Mouse (Mus musculus) neutrophil, adult 5-6 weeks (primary cell): ENCODE data around the gene Sgpp2. TPM values are rescaled to one million over a fixed set of nuclear protein-coding genes. Genes with fewer than 3 reads are reported as not detected.

ENCODE experiments used
- ATAC-seq: fragments of 151-379, 151-347 bp; 2 replicates; pipeline ENCODE4 v1.8.0; 2017; ENCODE audit warnings: mild to moderate bottlenecking, moderate TSS enrichment; ENCODE audit not compliant: insufficient number of reproducible peaks, poor library complexity, low FRiP score, severe bottlenecking; ENCODE audit errors: extremely low read depth
- total RNA-seq: library from RNA; stranded (forward); fragments of 200-1000 nt; gene quantifications from 2 replicates; pipeline ENCODE4 v1.2.3, GENCODE M21; 2017

Gene Sgpp2
- total RNA-seq, 1 experiment from 2014 or later = 0.23 TPM

DNA sequence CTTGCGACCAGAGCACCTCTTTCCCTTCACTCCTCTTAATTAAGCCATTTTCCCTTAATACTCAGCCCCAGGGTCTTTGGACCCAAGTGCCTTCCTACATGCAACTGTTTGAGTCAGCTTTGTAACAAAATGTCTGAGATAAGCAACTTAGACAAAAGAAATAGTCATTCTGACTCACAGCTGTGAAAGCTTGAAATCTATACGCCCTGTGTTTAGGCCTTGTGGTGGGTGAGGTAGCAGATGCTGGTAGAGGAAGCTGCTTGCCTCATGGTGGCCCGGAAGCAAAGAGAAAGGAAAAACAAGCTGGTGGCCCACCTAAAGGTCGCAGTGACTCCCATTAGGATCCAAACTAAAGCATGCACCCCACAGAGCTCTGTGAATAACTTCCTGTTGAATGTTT is 77.7 kb downstream of the Sgpp2 start:
- ATAC-seq = no peak

GRCm38 (mm10) chr1:78388848-78389247 is 78.7 kb downstream of the Sgpp2 start:
- no peak for ATAC-seq

GRCm38 (mm10) chr1:78395191-78395735 is 85.1 kb downstream of the Sgpp2 start:
- ATAC-seq = no peak

GRCm38 (mm10) chr1:78395737-78396136 is 85.6 kb downstream of the Sgpp2 start:
- no peak for ATAC-seq

GRCm38 (mm10) chr1:78396320-78396913 is 86.3 kb downstream of the Sgpp2 start:
- ATAC-seq = no peak

DNA sequence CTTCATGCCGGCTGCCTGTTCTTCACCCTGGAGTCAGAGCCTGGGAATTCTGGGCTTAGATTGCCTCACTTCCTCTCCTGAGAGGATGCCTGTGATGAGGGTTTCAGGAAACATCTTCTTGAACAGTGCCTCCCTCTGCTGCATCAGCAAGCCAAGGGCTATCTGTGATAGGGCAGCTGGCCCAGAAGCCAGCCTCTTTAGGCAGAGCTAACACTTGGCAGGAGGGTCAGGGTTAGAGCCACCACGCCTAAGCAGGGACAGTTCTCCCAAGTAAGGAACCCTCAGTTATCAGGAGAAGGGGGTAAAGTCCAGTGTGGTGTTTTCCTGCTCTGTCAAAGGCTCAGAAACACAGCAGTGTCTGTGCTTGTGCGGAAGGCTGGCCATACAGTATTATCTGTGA is 89.6 kb downstream of the Sgpp2 start:
- no peak for ATAC-seq

DNA sequence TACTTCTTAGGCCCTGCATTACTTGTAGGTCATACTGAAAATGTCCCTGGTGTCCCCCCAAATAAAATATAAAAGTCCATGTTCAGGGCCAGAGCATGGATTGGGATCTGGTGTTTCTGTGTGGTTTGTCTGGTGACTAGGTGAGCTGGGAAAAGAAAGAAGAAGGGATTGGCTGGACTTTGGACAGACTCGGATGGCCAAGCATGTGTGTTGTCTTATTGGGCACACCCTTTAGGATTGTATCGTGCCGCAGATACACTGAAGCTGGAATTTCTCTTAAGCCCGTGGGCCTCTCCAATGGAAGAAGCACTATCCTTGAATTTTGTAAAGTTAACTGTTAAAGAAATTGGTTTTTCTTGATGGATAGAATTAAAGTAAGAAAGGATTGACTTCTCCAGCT is 91.3 kb downstream of the Sgpp2 start:
- no peak for ATAC-seq

DNA sequence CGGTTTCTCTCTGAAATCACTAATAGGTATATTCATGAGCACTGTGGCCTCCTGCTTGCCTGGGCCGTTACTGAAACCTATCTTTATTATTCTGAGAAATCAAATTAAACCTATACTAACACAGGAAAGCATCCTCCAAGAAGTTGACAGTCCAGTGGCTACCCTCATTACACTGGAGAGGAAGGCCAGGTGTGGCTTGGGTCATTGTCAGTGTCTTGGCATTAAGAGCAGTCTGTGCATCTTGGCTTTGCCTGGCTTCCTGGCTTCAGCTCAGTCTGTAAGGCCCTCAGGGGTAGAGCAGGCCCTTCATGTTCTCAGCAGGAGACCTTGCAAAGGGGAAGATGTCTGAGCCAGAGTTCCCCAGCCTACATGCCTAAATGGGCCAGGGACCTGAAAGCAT is 99.3 kb downstream of the Sgpp2 start:
- no peak for ATAC-seq

DNA sequence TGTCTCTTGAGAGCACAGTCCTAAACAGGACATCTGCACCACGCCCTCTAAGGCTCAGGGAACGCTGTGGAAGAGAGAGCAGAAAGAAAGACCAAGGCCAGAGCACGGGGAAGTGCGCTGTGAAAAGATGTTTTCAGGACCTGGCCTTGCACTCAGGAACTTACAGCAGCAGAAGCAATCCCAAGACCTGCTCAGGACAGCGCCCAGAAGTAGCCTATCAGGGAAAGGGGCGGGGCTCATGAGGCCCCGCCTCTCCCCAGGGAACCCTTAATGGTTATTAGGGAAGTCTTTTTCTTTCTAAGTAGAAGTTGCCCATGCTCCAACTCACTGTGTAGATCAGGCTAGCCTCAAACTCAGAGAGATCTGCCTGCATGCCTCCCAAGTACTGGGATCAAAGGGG is 102.5 kb downstream of the Sgpp2 start:
- no peak for ATAC-seq

GRCm38 (mm10) chr1:78414421-78414820 is 104.3 kb downstream of the Sgpp2 start:
- ATAC-seq = no peak

GRCm38 (mm10) chr1:78417154-78417911 is 107.2 kb downstream of the Sgpp2 start:
- ATAC-seq = no peak

- ATAC-seq = no peak
Measured at GRCm38 (mm10) chr1:78419593-78419992, 109.4 kb downstream of the Sgpp2 start.

DNA sequence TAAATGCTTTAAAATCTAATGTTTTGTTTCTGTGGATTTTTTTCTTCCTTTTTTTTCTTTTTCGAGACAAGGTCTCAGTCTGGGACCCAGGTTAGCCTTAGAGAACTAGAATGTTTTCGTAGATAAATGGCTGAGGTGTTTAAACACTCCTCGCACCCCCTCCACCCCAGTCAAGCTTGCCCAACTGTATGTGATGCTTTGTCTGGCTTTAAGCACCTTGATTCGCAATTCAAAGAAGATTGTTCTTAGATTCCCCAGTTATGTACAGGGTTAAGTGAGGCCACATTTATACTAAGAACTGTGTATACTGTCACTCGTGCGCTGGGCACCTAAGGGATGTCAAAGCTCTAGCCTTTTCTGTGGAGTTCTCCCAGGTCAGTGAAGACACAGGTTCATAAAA is 110.1 kb downstream of the Sgpp2 start:
- ATAC-seq = no peak

- ATAC-seq = no peak
Measured at GRCm38 (mm10) chr1:78421749-78422148, 111.6 kb downstream of the Sgpp2 start.

GRCm38 (mm10) chr1:78422576-78422975 is 112.4 kb downstream of the Sgpp2 start:
- ATAC-seq = peak; percentile 87

DNA sequence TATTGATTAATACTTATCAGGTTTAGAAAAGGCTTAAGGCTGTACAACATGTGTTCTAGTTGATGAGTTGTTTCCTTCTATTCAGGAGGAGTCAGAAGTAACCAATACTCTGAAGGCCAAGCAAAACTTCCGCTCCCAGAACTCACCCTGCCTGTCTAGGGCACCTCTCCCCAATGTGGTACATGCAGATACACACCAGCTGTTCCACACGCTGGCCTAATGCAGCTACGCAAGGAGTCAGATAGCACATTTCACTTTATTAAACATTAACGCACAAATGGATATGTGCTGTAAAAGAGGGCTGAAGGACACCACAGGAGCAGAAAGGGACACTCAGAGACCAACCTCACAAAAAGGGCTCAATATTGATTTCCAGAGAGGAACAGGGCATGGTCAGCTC is 114.7 kb downstream of the Sgpp2 start:
- ATAC-seq = no peak

- no peak for ATAC-seq
Measured at GRCm38 (mm10) chr1:78425309-78425708, 115.2 kb downstream of the Sgpp2 start.

- no peak for ATAC-seq
Measured at GRCm38 (mm10) chr1:78425793-78426700, 115.9 kb downstream of the Sgpp2 start.

- ATAC-seq = no peak
Measured at GRCm38 (mm10) chr1:78426841-78427240, 116.7 kb downstream of the Sgpp2 start.
